Mouse (Mus musculus) embryo, embryonic 10 days (tissue): ENCODE data around the gene Fam69b.

ENCODE experiments used
- DNase-seq: peaks from one replicate; pipeline ENCODE4 v3.0.0-alpha.2; 2015; ENCODE audit warnings: low spot score

Gene Fam69b

GRCm38 (mm10) chr2:26627921-26628739 is at the start of gene Fam69b:
Fam69b (plus strand) TSS chr2:26628457.
- DNase-seq: peak; percentile 95

- DNase-seq: no peak
Observed at GRCm38 (mm10) chr2:26579714-26580113, 48.5 kb upstream of the Fam69b start, which contains the start of gene Egfl7. Egfl7 (plus strand) TSS chr2:26580014.

DNA sequence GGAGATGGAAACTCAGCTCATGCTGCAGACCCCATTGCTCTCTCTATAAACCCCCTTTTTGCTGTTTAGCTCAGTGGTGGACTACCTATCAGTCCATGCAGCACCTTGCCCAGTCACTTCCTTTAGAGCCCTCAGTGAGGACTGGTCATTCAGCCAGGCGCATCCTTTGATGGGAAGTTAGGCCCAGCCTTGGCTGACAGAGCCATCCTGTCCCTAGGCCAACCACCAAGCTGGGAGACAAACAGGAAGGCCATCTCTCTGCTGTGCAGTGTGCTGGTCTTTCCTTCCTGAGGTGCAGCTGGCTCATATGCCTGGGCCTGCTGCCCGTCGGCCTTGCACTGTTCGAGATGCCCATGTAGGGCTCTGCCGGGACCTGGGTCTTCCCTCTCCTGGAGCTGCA is 47.5 kb upstream of the Fam69b start:
- DNase-seq: no peak

GRCm38 (mm10) chr2:26582203-26582602 is 46.1 kb upstream of the Fam69b start:
- DNase-seq: no peak

DNA sequence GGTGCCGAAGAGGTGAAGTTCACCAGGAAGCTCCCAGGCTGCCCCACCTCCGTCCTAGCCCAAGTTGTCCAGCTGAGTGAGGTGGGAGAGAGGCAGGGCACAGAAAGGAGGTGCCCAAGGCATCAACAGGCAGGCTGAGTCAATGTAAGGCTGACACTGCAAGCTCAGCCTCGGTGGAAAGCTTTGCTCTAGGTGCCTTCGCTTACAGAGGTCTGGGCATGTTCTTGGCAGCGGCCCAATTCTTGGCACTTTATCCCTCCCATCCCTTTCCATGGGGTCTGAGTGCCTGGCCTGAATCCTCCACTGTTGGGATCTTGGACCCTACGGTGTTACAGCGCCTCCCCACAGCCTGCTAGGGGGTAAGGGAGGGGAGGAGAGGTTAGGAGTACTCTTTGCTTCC is 45.5 kb upstream of the Fam69b start:
- DNase-seq: no peak

GRCm38 (mm10) chr2:26583640-26584039 is 44.6 kb upstream of the Fam69b start:
- no peak for DNase-seq

- no peak for DNase-seq
Observed at GRCm38 (mm10) chr2:26585713-26586112, 42.5 kb upstream of the Fam69b start.

DNA sequence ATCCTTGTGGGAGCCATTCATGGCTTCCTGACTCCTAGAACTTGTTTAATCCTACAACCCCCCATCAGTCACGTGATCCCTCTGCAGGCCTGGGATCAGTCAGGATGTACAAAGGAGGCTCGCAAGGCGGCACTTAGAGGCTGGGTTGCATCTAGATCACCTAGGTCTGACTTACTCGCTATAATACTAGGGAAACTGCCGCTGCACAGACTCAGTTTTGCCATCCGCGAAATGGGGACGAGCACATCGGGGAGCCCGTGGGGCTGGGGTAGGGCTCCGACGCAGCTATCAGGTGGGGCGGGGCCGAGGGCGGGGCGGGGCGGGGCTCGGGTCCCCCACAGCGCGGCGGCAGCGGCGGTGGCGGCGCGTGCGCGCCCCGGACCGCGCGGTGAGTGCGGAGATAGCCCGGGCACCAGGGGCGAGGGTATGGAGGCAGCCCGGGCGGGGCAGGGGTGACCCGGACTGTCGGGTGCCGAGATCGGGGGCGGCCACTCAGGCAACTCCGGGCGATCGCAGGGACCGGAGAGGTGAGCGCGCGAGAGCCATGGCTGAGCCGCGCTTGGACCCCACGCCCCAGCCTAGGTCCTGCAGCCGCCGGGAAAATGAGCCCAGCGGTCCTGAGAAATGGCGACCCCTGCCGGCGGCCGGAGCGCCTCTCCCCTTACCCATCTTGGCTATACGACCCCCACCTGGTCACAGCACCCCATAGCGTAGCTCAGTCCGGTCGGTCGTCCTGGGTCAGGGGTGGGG is 41.8 kb upstream of the Fam69b start, which contains the start of gene Gm20532:
Gene Gm20532 (plus strand): TSS at position 346 of the 750 bp plus-strand sequence.
- peak; percentile 85 for DNase-seq

- DNase-seq: no peak
Observed at GRCm38 (mm10) chr2:26587044-26587405, 41.2 kb upstream of the Fam69b start.

- DNase-seq: peak; percentile 53
Observed at GRCm38 (mm10) chr2:26588573-26588972, 39.7 kb upstream of the Fam69b start.

GRCm38 (mm10) chr2:26589284-26589683 is 39.0 kb upstream of the Fam69b start:
- DNase-seq: no peak

DNA sequence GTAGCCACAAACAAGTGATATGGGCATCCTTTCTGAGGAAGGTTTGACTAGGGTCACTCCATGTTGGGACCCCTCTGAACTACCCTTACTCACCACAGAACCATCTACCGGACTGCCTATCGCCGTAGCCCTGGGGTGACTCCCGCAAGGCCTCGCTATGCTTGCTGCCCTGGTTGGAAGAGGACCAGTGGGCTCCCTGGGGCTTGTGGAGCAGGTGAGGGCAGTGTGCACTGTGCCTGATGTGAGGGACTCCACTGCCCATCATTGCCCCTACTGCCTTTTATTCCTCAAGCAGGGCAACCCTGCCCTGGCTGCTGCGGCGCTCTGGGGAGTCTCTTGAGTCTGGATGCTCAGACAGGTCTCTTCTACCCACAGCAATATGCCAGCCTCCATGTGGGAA is 38.0 kb upstream of the Fam69b start:
- DNase-seq: no peak

DNA sequence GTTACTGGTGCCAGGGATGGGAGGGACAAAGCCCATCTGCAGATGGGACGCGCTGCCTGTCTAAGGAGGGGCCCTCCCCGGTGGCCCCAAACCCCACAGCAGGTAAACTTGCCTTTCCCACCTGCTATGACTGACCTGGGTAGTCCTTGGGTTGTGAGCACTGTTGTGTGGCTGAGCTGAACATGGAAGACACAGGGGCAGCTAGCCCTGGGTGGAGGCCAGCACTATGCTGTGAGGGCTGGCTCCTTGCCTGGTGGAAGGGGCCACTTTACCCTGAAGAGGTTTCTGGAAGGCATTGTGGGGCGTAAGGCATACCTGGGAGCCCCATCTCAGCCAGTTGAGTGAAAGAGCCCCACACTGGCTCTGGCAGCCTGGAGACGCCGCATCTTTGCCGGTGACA is 37.3 kb upstream of the Fam69b start:
- no peak for DNase-seq

- no peak for DNase-seq
Observed at GRCm38 (mm10) chr2:26591416-26591815, 36.8 kb upstream of the Fam69b start.

- no peak for DNase-seq
Observed at GRCm38 (mm10) chr2:26593211-26594021, 34.8 kb upstream of the Fam69b start.

- peak; percentile 71 for DNase-seq
Observed at GRCm38 (mm10) chr2:26594022-26594346, 34.3 kb upstream of the Fam69b start.

GRCm38 (mm10) chr2:26594461-26594933 is 33.8 kb upstream of the Fam69b start:
- DNase-seq: no peak

DNA sequence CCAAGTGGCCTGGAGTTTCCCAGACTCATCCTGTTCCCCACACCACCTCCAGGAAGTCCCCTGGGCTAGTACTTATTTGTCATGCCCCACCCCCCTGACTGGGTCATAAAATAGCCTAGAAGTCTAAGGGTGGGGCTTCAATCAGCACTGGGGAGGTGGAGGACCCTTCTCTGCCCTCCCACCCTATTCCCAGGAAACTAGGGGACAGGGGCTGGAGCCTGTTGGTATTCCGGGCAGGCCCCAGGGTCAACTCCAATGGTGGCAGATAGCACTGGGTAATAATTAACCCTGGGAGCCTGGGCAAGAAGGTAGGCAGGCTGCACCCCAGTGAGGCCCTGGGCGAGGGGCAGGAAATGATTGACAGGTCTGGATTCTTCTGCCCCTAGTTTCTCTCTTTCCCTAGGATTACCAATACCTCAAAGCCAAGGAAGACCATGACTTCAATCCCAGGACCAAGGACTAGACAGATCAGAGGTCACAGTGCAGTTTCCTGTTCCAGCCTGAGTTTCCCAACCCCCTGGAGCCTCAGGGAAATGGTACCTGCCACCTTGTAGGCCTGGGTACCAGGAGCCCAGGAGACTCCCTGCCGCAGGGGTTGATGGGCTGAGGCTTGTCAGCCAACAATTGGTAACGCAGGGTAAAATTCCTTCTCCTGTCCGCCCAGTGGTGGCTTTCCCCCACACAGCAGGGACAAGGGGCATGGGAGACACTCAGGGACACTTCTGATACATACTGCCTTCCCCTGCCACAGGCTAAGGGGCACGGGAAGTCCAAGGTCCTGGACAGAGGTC is 33.1 kb upstream of the Fam69b start:
- DNase-seq: no peak

- DNase-seq: no peak
Observed at GRCm38 (mm10) chr2:26595725-26596435, 32.4 kb upstream of the Fam69b start.

GRCm38 (mm10) chr2:26596898-26597297 is 31.4 kb upstream of the Fam69b start:
- no peak for DNase-seq

- no peak for DNase-seq
Observed at GRCm38 (mm10) chr2:26597810-26598209, 30.4 kb upstream of the Fam69b start.
